Mouse (Mus musculus): ENCODE measurements at regions not wholly inside any gene's neighbourhood (a gene's known extent, or its start where the extent isn't known, plus 50 kb on each side); places are given as distances from the start of the nearest gene placed in this dataset.

DNA sequence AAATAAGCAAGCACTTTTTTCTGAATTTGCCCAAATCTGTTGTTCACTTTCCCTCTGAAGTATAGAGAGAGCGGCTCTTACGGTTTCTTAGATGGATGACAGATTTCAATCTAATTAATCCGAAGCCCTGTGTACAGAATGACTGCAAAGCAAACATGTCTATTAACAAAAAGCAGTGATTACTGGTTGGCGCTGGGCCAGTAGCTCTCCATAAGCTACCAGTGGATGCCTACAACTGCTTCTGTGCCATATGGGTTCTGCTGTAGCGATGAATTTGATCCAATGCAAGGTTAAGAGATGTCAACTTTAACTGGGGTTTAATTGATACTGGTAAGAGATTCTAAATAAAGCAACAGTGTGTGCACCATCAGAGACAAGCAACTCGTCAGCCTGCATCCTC lies 162.3 kb downstream of the Rwdd3 start:
- Histone ChIP-seq H3K4me3 (no peak overlapping the region), H3K9me3 (replicated peaks) (no peaks in the 10 kb centered on the region), H3K4me2 (no peak overlapping the region), H3K4me1 (replicated peaks) (no peaks in the 10 kb centered on the region), H3K27me3 (no peaks in the 10 kb centered on the region), H3K9ac (no peak overlapping the region), H3K27ac (no peak overlapping the region), H3K36me3 (no peaks in the 10 kb centered on the region)
- no peak for ATAC-seq (replicated peaks; ENCODE audit: insufficient number of reproducible peaks, insufficient read depth, low FRiP score, low read depth)
- 76% methylated on average over 6 of the region's 6 CpGs for WGBS

DNA sequence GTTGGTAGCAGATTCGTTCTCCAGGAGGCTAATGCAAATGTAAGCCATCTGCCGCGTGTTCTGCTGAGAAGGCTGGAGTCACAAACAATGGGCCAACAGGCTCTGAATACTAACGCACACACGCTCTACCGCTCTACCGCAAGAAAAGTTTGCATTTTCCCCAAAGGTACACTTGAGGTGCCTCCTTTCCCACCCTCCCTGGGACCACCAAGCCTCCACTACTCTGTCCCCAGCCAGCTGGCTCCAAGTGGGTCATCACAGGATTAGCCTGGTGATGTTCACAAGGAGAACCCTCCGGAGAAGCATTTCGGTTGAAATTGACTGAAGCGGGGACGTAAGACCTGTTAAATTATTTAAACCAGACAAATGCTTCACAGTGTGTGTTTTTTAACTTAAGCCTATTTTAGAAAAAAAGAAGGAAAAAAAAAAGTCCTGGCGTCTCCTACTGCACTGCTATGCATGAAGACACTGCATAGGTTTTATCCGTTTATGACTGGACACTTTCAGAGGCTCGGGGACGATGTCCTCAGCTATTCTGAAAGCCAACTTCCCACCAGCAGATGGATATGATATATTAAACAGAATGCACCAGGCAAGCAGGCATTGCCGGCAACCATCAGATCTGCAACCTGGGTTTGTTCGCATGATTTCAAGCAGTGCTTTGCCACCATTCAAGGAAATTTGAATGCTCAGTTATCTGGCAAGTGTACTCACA lies 187.8 kb downstream of the Rwdd3 start:
- Histone ChIP-seq H3K4me3 (no peak overlapping the region), H3K4me1 (replicated peaks) (no peaks in the 10 kb centered on the region), H3K27ac (no peak overlapping the region), H3K9me3 (replicated peaks) (no peaks in the 10 kb centered on the region), H3K4me2 (no peak overlapping the region), H3K36me3 (no peaks in the 10 kb centered on the region), H3K27me3 (no peaks in the 10 kb centered on the region), H3K9ac (no peak overlapping the region)
- 60% methylated on average over 17 of the region's 17 CpGs for WGBS
- ATAC-seq (replicated peaks; ENCODE audit: insufficient number of reproducible peaks, insufficient read depth, low FRiP score, low read depth), result no peak

DNA sequence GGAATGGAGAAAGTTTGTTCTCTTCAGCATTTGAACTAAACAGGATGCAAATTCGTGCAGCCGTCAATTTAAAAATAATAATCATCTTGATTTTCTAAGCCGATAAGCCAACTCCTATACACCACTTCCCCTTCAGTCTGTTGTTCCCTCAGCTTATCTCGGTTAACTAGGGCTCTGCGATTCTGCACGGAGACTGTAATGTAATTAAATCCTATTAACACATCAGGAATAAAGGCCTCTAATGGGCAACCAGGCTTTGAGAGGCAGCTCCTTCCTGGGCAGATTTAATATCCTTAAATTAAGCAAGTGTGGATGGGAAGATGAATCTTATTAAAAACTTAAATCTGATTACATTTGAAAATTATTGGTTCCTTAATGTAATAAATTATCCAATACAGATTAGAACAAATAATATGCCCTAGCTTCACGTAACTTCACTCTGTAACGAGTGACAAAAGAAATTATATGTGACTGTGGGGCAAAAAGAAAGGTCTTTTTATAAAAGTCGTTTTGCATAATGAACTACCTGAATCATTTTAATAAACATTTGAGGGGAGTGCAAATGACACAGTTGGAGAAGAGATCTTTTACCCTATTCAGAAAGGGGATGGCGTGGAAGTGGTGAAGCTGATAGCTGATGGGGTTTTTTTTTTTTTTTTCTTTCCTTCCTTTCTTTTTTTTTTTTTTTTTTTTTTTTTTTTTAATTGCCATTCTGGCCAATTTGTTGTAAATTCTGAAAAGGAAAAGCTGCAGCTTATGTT lies 188.5 kb downstream of the Rwdd3 start:
- no peaks in the 10 kb centered on the region for H3K27me3 ChIP-seq
- no peaks in the 10 kb centered on the region for H3K9me3 ChIP-seq (replicated peaks)
- 40% methylated on average over 10 of the region's 10 CpGs for WGBS
- no peak overlapping the region for H3K27ac ChIP-seq
- H3K36me3 ChIP-seq, result no peaks in the 10 kb centered on the region
- no peak overlapping the region for H3K9ac ChIP-seq
- ATAC-seq (replicated peaks; ENCODE audit: insufficient number of reproducible peaks, insufficient read depth, low FRiP score, low read depth), result no peak
- no peak overlapping the region for H3K4me3 ChIP-seq
- H3K4me1 ChIP-seq (replicated peaks), result no peaks in the 10 kb centered on the region
- H3K4me2 ChIP-seq, result no peak overlapping the region

DNA sequence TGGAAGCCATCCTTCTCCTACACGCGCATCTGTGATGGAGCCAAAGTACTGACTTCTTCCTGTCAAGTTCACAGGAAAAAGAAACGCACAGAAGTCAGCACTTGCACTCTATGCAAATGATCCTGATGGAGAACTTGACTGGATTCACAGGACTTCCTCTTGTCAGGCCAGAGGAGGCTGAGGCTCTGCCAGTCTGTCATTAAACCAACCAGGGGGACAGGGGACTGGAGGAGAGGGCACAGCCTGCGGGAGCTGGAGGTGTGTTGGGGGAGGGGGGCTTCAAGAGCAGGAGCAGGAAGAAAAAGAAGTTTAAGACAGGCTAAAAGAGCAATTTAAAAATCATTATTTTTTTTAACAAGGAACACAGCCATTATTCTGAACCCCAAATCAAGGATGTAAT lies 189.3 kb downstream of the Rwdd3 start:
- no peak for ATAC-seq (replicated peaks; ENCODE audit: insufficient number of reproducible peaks, insufficient read depth, low FRiP score, low read depth)
- Histone ChIP-seq H3K9me3 (replicated peaks) (no peaks in the 10 kb centered on the region), H3K4me1 (replicated peaks) (no peaks in the 10 kb centered on the region), H3K4me2 (no peak overlapping the region), H3K4me3 (no peak overlapping the region), H3K36me3 (no peaks in the 10 kb centered on the region), H3K27me3 (no peaks in the 10 kb centered on the region), H3K9ac (no peak overlapping the region), H3K27ac (no peak overlapping the region)
- 36% methylated on average over 4 of the region's 4 CpGs for WGBS

DNA sequence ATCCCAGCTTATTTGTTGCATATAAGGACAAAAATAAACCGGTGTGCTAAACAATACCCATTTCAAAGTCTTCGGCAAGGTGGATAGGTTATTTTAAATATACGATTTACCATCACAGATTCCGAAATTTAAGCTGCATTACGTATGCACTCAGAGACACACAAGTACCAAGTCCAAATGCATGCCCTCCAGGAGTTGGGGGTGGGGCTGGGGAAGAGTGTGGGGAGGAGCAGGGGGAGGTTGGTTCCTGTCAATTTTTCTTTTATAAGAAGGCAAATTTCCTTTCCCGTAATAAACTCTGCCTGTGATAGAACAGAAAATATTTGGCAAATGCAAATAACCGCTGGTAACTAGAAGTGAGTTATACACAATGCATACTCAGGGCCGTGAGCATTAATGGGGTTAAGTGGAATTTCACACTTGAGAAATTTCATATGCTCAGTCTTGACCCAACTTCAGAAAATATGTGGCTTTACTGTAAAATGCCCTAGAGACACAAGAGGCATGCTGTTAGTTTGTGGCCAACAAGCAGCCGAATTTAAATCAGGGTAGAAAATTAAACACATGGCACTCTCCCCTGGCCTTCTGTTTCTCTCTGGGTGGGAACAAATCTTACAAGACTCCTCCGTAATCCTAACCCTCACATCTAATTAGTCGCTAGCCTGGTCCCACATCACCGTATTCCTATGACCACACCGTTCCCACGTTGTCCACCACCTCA lies 200.6 kb downstream of the Rwdd3 start:
- Histone ChIP-seq H3K4me1 (replicated peaks) (no peaks in the 10 kb centered on the region), H3K9ac (no peak overlapping the region), H3K4me2 (no peak overlapping the region), H3K4me3 (no peak overlapping the region), H3K27me3 (no peaks in the 10 kb centered on the region), H3K9me3 (replicated peaks) (no peaks in the 10 kb centered on the region), H3K27ac (no peak overlapping the region), H3K36me3 (no peaks in the 10 kb centered on the region)
- ATAC-seq (replicated peaks; ENCODE audit: insufficient number of reproducible peaks, insufficient read depth, low FRiP score, low read depth), result no peak
- 73% methylated on average over 14 of the region's 14 CpGs for WGBS

DNA sequence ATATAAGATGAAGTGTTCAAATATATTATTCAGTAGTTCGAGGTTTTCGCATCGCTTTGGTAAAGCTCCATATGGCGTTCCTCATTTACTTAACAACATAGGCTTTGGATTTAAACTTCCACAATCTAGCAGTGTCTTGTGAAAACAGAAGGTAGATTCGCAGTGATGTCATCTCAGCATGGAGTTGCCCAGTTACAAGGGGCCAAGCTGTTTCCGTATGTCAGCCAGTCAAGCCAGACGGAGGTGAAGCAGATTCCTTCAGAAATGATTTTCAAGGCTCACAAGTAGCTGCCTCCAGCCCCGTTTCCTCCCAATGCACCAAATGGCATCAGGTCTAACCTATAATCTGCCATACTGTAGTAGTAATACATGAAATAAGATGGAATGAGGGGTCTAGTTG lies 224.6 kb downstream of the Rwdd3 start:
- Histone ChIP-seq H3K27ac (no peak overlapping the region), H3K9me3 (replicated peaks) (no peaks in the 10 kb centered on the region), H3K4me3 (no peak overlapping the region), H3K9ac (no peak overlapping the region), H3K27me3 (no peaks in the 10 kb centered on the region), H3K36me3 (no peaks in the 10 kb centered on the region), H3K4me2 (no peak overlapping the region), H3K4me1 (replicated peaks) (no peaks in the 10 kb centered on the region)
- 85% methylated on average over 8 of the region's 8 CpGs for WGBS
- ATAC-seq (replicated peaks; ENCODE audit: insufficient number of reproducible peaks, insufficient read depth, low FRiP score, low read depth), result no peak

DNA sequence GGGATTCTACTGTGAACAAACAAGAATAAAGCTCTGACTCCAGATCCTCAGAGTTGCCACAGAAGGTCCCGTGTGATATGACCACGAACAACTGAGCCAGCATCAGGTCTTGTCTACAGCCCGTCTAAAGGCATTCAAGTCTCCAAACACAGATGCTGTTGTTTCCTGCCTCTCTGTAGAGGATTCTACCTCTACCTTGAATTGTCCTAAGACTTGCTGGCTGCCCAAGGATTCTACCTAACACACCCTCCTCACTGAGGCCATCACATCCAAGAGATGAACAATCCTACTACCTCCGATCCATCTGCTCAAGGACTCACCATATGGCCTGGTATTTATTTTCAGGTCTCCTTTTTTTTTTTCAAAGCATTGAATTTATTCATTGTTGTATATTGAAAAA lies 237.1 kb downstream of the Rwdd3 start:
- Histone ChIP-seq H3K36me3 (no peaks in the 10 kb centered on the region), H3K9ac (no peak overlapping the region), H3K9me3 (replicated peaks) (no peaks in the 10 kb centered on the region), H3K27ac (no peak overlapping the region), H3K27me3 (no peaks in the 10 kb centered on the region), H3K4me2 (no peak overlapping the region), H3K4me1 (replicated peaks) (no peaks in the 10 kb centered on the region), H3K4me3 (no peak overlapping the region)
- WGBS, result 80% methylated on average over 4 of the region's 4 CpGs
- ATAC-seq (replicated peaks; ENCODE audit: insufficient number of reproducible peaks, insufficient read depth, low FRiP score, low read depth), result no peak

DNA sequence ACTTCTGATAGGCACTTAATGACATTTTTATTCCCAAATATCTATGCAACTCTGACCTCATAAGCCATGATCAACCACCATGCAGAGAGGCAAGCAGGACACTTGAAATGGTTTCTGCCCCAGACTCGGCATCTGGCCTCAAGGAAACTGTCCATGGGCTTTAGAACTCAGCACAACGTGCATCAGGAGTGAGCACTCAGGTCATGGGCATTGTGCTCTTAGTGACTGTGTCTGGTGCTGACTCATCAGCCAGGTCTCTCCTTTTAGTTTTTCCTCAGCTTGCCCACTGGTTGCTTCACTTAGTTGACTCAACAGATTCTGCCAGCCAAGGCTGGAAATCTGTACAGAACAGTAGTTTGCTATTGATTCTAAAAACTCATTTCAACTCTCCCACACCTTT lies 251.1 kb downstream of the Rwdd3 start:
- Histone ChIP-seq H3K4me2 (no peak overlapping the region), H3K9me3 (replicated peaks) (no peaks in the 10 kb centered on the region), H3K9ac (no peak overlapping the region), H3K27ac (no peak overlapping the region), H3K27me3 (no peaks in the 10 kb centered on the region), H3K4me3 (no peak overlapping the region), H3K4me1 (replicated peaks) (no peaks in the 10 kb centered on the region), H3K36me3 (no peaks in the 10 kb centered on the region)
- ATAC-seq (replicated peaks; ENCODE audit: insufficient number of reproducible peaks, insufficient read depth, low FRiP score, low read depth), result no peak
- 52% methylated on average over 2 of the region's 2 CpGs for WGBS

DNA sequence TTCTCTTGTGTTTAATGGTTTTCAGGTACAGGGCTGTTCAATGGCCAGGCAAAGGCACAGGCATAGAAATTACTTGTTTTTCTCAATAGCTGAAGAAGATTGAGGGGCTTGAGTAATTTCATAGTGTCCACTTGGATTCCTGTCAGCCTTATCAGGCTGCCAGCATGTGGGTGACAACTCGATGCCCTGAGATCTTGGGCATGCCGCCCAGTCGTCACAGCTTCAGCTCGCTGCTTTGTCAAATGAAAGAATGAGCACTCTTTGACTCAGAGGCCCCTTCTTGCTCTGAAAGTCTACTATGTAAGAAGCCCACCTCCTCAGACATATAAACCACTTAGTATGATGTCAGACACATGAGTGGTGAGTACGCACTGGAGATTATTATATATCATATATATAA lies 272.6 kb downstream of the Rwdd3 start:
- Histone ChIP-seq H3K4me1 (replicated peaks) (no peaks in the 10 kb centered on the region), H3K9ac (no peak overlapping the region), H3K9me3 (replicated peaks) (no peaks in the 10 kb centered on the region), H3K4me3 (no peak overlapping the region), H3K4me2 (no peak overlapping the region), H3K27ac (no peak overlapping the region), H3K36me3 (no peaks in the 10 kb centered on the region), H3K27me3 (no peaks in the 10 kb centered on the region)
- no peak for ATAC-seq (replicated peaks; ENCODE audit: insufficient number of reproducible peaks, insufficient read depth, low FRiP score, low read depth)
- WGBS, result 54% methylated on average over 5 of the region's 5 CpGs

DNA sequence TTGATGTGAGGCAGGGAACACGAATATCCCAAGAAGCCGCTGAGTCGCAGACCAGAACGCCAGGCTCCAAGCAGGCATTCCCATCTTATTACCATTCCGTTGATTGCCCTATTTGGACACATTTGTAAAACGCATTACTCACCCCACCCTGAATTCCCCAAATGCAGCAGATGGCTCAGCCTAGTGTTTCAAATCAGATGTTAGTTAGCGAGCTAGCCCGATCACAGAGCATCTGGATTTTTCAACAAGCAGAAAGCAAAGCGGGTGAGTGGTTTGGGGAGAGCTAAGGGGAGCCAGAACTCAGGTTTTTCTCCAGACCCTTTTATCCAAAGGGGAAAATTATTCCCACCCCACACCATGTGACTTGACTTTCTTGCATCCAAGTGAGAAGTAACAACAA lies 273.2 kb downstream of the Rwdd3 start:
- H3K27ac ChIP-seq, result no peak overlapping the region
- H3K4me1 ChIP-seq (replicated peaks), result no peaks in the 10 kb centered on the region
- H3K9me3 ChIP-seq (replicated peaks), result no peaks in the 10 kb centered on the region
- H3K4me3 ChIP-seq, result no peak overlapping the region
- H3K36me3 ChIP-seq, result no peaks in the 10 kb centered on the region
- no peak for ATAC-seq (replicated peaks; ENCODE audit: insufficient number of reproducible peaks, insufficient read depth, low FRiP score, low read depth)
- H3K9ac ChIP-seq, result no peak overlapping the region
- H3K27me3 ChIP-seq, result no peaks in the 10 kb centered on the region
- 80% methylated on average over 9 of the region's 9 CpGs for WGBS
- H3K4me2 ChIP-seq, result no peak overlapping the region

DNA sequence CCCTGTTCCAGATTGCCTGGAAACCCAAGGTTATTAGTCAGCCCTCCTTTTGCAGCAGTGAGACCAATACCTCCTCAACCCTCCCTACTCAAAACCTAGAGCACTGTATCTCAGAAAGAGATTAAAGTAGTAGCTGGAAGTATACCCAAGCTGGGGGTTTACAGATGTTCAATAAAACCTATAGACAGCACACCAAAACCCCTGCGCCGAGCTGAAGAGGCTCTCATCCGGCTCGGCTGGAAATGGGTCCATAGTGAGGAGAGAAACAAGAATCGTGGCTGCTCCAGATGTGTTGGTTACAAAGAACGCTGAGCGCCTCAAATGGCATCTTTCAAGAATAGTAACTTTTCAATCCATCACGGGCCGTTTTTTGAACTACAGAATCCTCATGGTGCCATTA lies 273.7 kb downstream of the Rwdd3 start:
- Histone ChIP-seq H3K4me2 (no peak overlapping the region), H3K4me3 (no peak overlapping the region), H3K9ac (no peak overlapping the region), H3K27me3 (no peaks in the 10 kb centered on the region), H3K27ac (no peak overlapping the region), H3K36me3 (no peaks in the 10 kb centered on the region), H3K4me1 (replicated peaks) (no peaks in the 10 kb centered on the region), H3K9me3 (replicated peaks) (no peaks in the 10 kb centered on the region)
- 90% methylated on average over 9 of the region's 9 CpGs for WGBS
- ATAC-seq (replicated peaks; ENCODE audit: insufficient number of reproducible peaks, insufficient read depth, low FRiP score, low read depth), result no peak

All from heart, embryonic 15.5 days (tissue).